10 mouse cellular contexts compared by ENCODE assay signal in the genomic region with DNA sequence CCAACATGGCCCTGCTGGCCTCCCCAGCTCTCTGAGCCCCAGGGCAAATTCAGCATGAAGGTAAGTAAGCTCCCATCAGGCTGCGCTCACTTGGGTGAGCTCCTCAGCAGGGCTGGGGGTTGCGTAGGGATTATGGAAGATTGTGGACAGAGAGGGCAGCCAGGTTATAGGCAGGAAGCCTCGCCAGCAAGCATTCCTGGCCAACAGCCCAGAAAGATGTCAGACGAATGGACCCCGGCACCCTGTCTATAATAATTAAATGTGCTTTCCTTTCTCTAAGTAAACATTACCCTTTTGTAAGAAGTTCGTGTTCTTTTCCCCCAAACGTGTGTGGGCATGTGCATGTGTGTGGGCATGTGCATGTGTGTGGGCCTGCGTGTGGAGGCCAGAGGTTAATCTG. TPM values are rescaled to one million over a fixed set of nuclear protein-coding genes. Genes with fewer than 3 reads are reported as not detected.
DNase-seq lines count a peak whose midpoint lies in the region; ATAC-seq lines count a peak whose summit lies in the region.
"Had no signal": no experiment of that assay in that cellular context is flagged by ENCODE, and none has a peak within 500 bp of the region (broad histone marks: within the 10 kb centered on the region; RNA-seq: fewer than 3 reads in every experiment).

No protein-coding gene starts in this region.

- H3K27me3 ChIP-seq in heart, embryonic 12.5 days (replicated peaks) = no peaks in the 10 kb centered on the region
- H3K27me3 ChIP-seq in embryonic facial prominence, embryonic 14.5 days (replicated peaks; ENCODE audit: control insufficient read depth, insufficient read depth, low read length) = no peaks in the 10 kb centered on the region
- peaks cover 26% of the 10 kb centered on the region for H3K27me3 ChIP-seq in forebrain, embryonic 10.5 days (ENCODE audit: poor library complexity, severe bottlenecking)

- H3K4me1 ChIP-seq in heart, embryonic 12.5 days (replicated peaks) = peaks cover 53% of the 10 kb centered on the region
- H3K4me1 ChIP-seq in embryonic facial prominence, embryonic 14.5 days (ENCODE audit: control insufficient read depth, insufficient read depth, low read length) = peaks cover 4% of the 10 kb centered on the region; the same call in 1 of the 2 replicates
- peaks cover 20% of the 10 kb centered on the region for H3K4me1 ChIP-seq in forebrain, embryonic 10.5 days

- intact Hi-C loops in left cerebral cortex, postnatal 4 days (cut with DNase I) = no loop called here

- DNase-seq in heart, adult 18-20 months = no peak
- DNase-seq in embryonic facial prominence, embryonic 14.5 days (ENCODE audit: low spot score) = peak; percentile 73
- peak; percentile 94 for DNase-seq in kidney, adult 9 months
- DNase-seq in lung, postnatal 4 days = peak; percentile 70 to 80
- no peak for DNase-seq in forebrain, embryonic 10.5 days (ENCODE audit: extremely low spot score, low spot score)
- DNase-seq in frontal cortex, postnatal 14 days (ENCODE audit: low spot score in 2 of 2) = no peak
- no peak for DNase-seq in left cerebral cortex, postnatal 4 days

- H3K36me3 ChIP-seq in heart, embryonic 12.5 days = no peaks in the 10 kb centered on the region
- no peaks in the 10 kb centered on the region for H3K36me3 ChIP-seq in embryonic facial prominence, embryonic 14.5 days (ENCODE audit: control insufficient read depth, insufficient read depth, low read length)
- H3K36me3 ChIP-seq in forebrain, embryonic 10.5 days (replicated peaks) = no peaks in the 10 kb centered on the region
- H3K36me3 ChIP-seq: hindbrain, embryonic 10.5 days had no signal

- WGBS in heart, embryonic 12.5 days = 51% methylated on average over 8 of the region's 8 CpGs
- 44% methylated on average over 8 of the region's 8 CpGs for WGBS in embryonic facial prominence, embryonic 14.5 days
- 78% methylated on average over 8 of the region's 8 CpGs for WGBS in forebrain, embryonic 10.5 days

- H3K4me3 ChIP-seq in heart, embryonic 12.5 days = no peak overlapping the region
- H3K4me3 ChIP-seq in embryonic facial prominence, embryonic 14.5 days (ENCODE audit: low read depth, low read length) = no peak overlapping the region
- no peak overlapping the region for H3K4me3 ChIP-seq in forebrain, embryonic 10.5 days
- H3K4me3 ChIP-seq: hindbrain, embryonic 10.5 days; myocyte had no signal

- H3K9ac ChIP-seq in heart, embryonic 12.5 days = no peak overlapping the region
- H3K9ac ChIP-seq in embryonic facial prominence, embryonic 14.5 days (ENCODE audit: low read depth, low read length) = no peak overlapping the region

- H3K9me3 ChIP-seq in heart, embryonic 12.5 days (replicated peaks) = no peaks in the 10 kb centered on the region
- no peaks in the 10 kb centered on the region for H3K9me3 ChIP-seq in embryonic facial prominence, embryonic 14.5 days (ENCODE audit: control insufficient read depth, low read length)
- H3K9me3 ChIP-seq in forebrain, embryonic 10.5 days = no peaks in the 10 kb centered on the region
- H3K9me3 ChIP-seq: hindbrain, embryonic 10.5 days had no signal

- H3K4me2 ChIP-seq in heart, embryonic 12.5 days = no peak overlapping the region
- no peak overlapping the region for H3K4me2 ChIP-seq in embryonic facial prominence, embryonic 14.5 days (ENCODE audit: low read depth, low read length)

- no peak for ATAC-seq in heart, embryonic 12.5 days (ENCODE audit: insufficient number of reproducible peaks, low FRiP score)
- 0 out of 2 replicates have a peak, but pooled peaks have one; percentile 26 for ATAC-seq in embryonic facial prominence, embryonic 14.5 days (ENCODE audit: low read depth)

- H3K27ac ChIP-seq in heart, embryonic 12.5 days (ENCODE audit: poor library complexity, severe bottlenecking) = peak overlapping the region; percentile 45
- H3K27ac ChIP-seq in embryonic facial prominence, embryonic 14.5 days (replicated peaks; ENCODE audit: low read depth, low read length) = no peak overlapping the region
- no peak overlapping the region for H3K27ac ChIP-seq in forebrain, embryonic 10.5 days
- H3K27ac ChIP-seq: hindbrain, embryonic 10.5 days had no signal

RNA-seq across cellular contexts. Expression of gene Fblim1, which starts 1.4 kb away (rescaled TPM):
- polyA plus RNA-seq in heart, embryonic 12.5 days (2016; fragmentation: Nextera tagmentation; extraction: Ambion mirVana) = 70.1 and 70.6 TPM in 2 replicates
- total RNA-seq in heart, adult 18-20 months (2021) = 100 to 1,000 TPM; 233 to 291 TPM
- polyA plus RNA-seq in embryonic facial prominence, embryonic 14.5 days (2014; fragmentation: Nextera tagmentation; extraction: Ambion mirVana) = 22.8 and 27.7 TPM in 2 replicates
- 23.2 and 30.1 TPM in 2 replicates for polyA plus RNA-seq in forebrain, embryonic 10.5 days (2016; fragmentation: Nextera tagmentation; extraction: Ambion mirVana)
- 10 to 100 TPM; 19.8 to 23.8 TPM for total RNA-seq in left cerebral cortex, postnatal 4 days (2021)

RNA-seq across cellular contexts. Expression of gene Tmem82, which starts 13.9 kb away (rescaled TPM):
- 0.19 and 0.37 TPM in 2 replicates for polyA plus RNA-seq in heart, embryonic 12.5 days (2016; fragmentation: Nextera tagmentation; extraction: Ambion mirVana)
- 10 to 100 TPM; 18.7 to 20.7 TPM for total RNA-seq in heart, adult 18-20 months (2021)
- polyA plus RNA-seq in embryonic facial prominence, embryonic 14.5 days (2014; fragmentation: Nextera tagmentation; extraction: Ambion mirVana) = 0.17 and 0.41 TPM in 2 replicates
- 0.86 and 1.0 TPM in 2 replicates for polyA plus RNA-seq in forebrain, embryonic 10.5 days (2016; fragmentation: Nextera tagmentation; extraction: Ambion mirVana)
- under 1 TPM; 0.38 to 0.46 TPM for total RNA-seq in left cerebral cortex, postnatal 4 days (2021)

RNA-seq across cellular contexts. Expression of gene Slc25a34, which starts 19.1 kb away (rescaled TPM):
- polyA plus RNA-seq in heart, embryonic 12.5 days (2016; fragmentation: Nextera tagmentation; extraction: Ambion mirVana) = 0.21 and 0.24 TPM in 2 replicates
- 100 to 1,000 TPM; 109 to 132 TPM for total RNA-seq in heart, adult 18-20 months (2021)
- polyA plus RNA-seq in embryonic facial prominence, embryonic 14.5 days (2014; fragmentation: Nextera tagmentation; extraction: Ambion mirVana) = 0.08 TPM in 1 of 2 replicates, not detected in the other
- not detected in 2 replicates for polyA plus RNA-seq in forebrain, embryonic 10.5 days (2016; fragmentation: Nextera tagmentation; extraction: Ambion mirVana)
- total RNA-seq in left cerebral cortex, postnatal 4 days (2021) = 1 to 10 TPM; 1.1 to 1.7 TPM

Comparison
In these comparisons a context has a peak if more than half of its experiments do, and no peak if none do; other contexts are left out.
1. DNase-seq: peak in embryonic facial prominence, embryonic 14.5 days (single experiment), kidney, adult 9 months (single experiment) and lung, postnatal 4 days (2 of 2); none in heart, adult 18-20 months (0 of 2), forebrain, embryonic 10.5 days (single experiment), frontal cortex, postnatal 14 days (0 of 2) and left cerebral cortex, postnatal 4 days (single experiment).